Mouse (Mus musculus) T-helper 17 cell (primary cell): Measurements from ENCODE around the gene Sufu.

Source experiments
- in situ Hi-C, 2 experiments: fragments of 300-600 bp; cut with MboI, MseI; formaldehyde crosslinking; loops; 1 replicate in 1 of 2; 2 replicates in 1 of 2; pipeline ENCODE4 v1.15.1; 2025; ENCODE audit warnings: high pct_unique_total_duplicates in 2 of 2

Sufu gene

GRCm38 (mm10) chr19:46510824-46511223, 114.1 kb downstream of the Sufu start:
- in situ Hi-C loops = no loop called here

- in situ Hi-C loops = no loop called here
Measured at GRCm38 (mm10) chr19:46511263-46511662, 114.6 kb downstream of the Sufu start.

- in situ Hi-C loops = no loop called here
Measured at GRCm38 (mm10) chr19:46514387-46514786, 117.7 kb downstream of the Sufu start.

GRCm38 (mm10) chr19:46515287-46515821, 118.7 kb downstream of the Sufu start:
- in situ Hi-C loops = no loop called here

GRCm38 (mm10) chr19:46516667-46517528, 120.2 kb downstream of the Sufu start:
- in situ Hi-C loops = no loop called here

GRCm38 (mm10) chr19:46517529-46518351, 121.0 kb downstream of the Sufu start:
- in situ Hi-C loops = no loop called here

- in situ Hi-C loops = no loop called here
Measured at GRCm38 (mm10) chr19:46518352-46518787, 121.7 kb downstream of the Sufu start.

GRCm38 (mm10) chr19:46518828-46519621, 122.3 kb downstream of the Sufu start:
- in situ Hi-C loops = no loop called here

- in situ Hi-C loops = no loop called here
Measured at GRCm38 (mm10) chr19:46521698-46522097, 125.0 kb downstream of the Sufu start.

GRCm38 (mm10) chr19:46522433-46523044, 125.8 kb downstream of the Sufu start:
- in situ Hi-C loops = no loop called here

GRCm38 (mm10) chr19:46523131-46523479, 126.4 kb downstream of the Sufu start:
- in situ Hi-C loops = no loop called here

- in situ Hi-C loops = no loop called here
Measured at GRCm38 (mm10) chr19:46523480-46524151, 126.9 kb downstream of the Sufu start.

GRCm38 (mm10) chr19:46524152-46524544, 127.5 kb downstream of the Sufu start:
- in situ Hi-C loops = no loop called here

GRCm38 (mm10) chr19:46524601-46525321, 128.1 kb downstream of the Sufu start:
- in situ Hi-C loops = no loop called here

GRCm38 (mm10) chr19:46525691-46526631, 129.3 kb downstream of the Sufu start:
- in situ Hi-C loops = no loop called here

GRCm38 (mm10) chr19:46527632-46528528, 131.2 kb downstream of the Sufu start:
- in situ Hi-C loops = no loop called here

- in situ Hi-C loops = no loop called here
Measured at GRCm38 (mm10) chr19:46528529-46529213, 132.0 kb downstream of the Sufu start.
